Mouse (Mus musculus): ENCODE data around the gene Mast4.

DNA sequence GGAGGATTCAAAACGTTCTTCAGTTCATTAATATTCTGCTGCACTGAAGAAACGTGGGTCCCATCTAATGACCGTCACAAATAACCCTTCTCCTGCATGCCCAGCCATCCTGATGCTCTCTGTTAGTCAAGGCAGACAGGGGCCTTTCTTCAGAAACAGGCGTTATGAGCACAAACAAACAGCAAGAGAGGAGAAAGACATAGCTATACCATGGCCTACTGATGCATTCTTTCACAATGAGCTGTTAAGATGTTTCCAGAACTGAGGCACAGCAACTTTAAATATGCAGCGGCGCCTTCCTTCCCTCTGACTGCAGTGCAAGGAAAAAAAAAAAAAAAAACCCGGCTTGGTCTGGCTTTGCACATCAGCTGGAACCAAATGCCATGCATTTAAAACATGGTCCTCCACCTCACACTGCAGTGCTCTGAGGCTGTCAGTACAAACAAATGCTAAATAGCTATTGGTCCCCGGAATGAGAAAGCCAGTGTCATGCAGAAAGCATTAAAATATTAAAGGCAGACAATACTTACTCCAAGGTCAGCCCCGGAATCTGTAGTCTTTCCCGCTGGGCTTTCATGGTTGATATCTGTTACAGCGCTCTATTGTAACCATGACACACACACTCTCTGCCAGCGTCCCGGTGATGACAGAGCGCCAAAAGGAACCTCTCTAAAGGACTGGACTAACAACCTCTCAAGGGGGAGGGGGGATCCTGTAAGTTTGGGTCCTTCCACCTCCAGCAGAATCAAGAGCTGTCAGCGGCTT, 376.6 kb downstream of the Mast4 start:
- TF ChIP-seq POLR2A (IDR thresholded peaks at IDR 0.05; ENCODE audit: low read depth, low read length): peak; percentile 28; the same call in 1 of the 2 replicates
- TF ChIP-seq CTCF (IDR thresholded peaks at IDR 0.05; ENCODE audit: borderline replicate concordance, insufficient read depth, low read length): no peak
